Mouse (Mus musculus) testis, adult 2 months (tissue): ENCODE results near the gene Impdh1.

Source experiments
- CTCF ChIP-seq: fragments of 200-500 bp; IDR thresholded peaks from 2 replicates; pipeline ENCODE4 v1.5.1; 2012; ENCODE audit warnings: low read depth, mild to moderate bottlenecking, inconsistent platforms, low read length, moderate library complexity; ENCODE audit not compliant: control insufficient read depth, insufficient read depth, insufficient replicate concordance
- POLR2A ChIP-seq: fragments of 200-500 bp; IDR thresholded peaks from 2 replicates; pipeline ENCODE4 v1.6.1; 2012; ENCODE audit warnings: low read depth, mild to moderate bottlenecking, inconsistent platforms, low read length, moderate library complexity; ENCODE audit not compliant: control insufficient read depth

- TF ChIP-seq CTCF = no peak
- no peak for TF ChIP-seq POLR2A
Observed at GRCm38 (mm10) chr6:29175113-29175512, 41.1 kb downstream of the Impdh1 start.
